Mouse (Mus musculus): ENCODE results near the gene Saa3. TPM values are rescaled to one million over a fixed set of nuclear protein-coding genes. Genes with fewer than 3 reads are reported as not detected.

The Saa3 gene
- polyA plus RNA-seq, 1 experiment, result 4.3 TPM

DNA sequence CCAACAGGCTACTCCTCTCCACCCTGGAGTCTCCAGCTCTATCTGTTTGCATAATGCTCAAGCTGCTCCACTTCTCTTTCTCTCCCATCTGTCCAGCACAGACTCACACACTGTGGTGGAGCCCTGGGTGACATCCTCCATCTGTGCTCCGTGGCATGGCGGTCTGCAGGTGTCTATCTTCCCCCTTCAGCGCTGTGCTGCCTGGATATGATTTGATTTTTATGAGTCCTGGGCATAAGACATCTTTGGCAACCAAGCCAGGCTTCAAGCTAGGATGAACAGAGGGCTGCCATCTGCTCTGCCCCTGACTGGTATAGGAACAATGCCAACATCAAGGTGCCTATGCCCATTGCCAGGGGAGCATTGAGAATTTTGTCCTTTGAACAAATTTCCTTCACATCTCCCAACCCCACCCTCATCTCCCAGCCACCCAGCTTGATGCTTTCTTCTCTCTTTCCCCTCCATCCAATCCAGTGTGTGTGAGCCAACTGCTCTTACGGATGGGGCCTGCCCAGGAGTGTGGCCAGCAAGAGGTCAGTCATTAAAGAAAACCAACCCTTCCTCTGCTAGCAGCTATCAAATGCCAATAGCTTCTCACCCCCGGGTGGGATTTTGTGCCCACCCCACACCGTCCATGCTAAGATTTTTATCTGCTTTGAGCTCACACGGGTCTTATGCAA, 3.2 kb upstream of the Saa3 start:
- H3ac ChIP-seq (ENCODE audit: control insufficient read depth, insufficient read length), result no peak overlapping the region
- no peak overlapping the region for H3K4me3 ChIP-seq
- H3K36me3 ChIP-seq (ENCODE audit: control insufficient read depth, insufficient read depth), result no peaks in the 10 kb centered on the region
- H3K4me2 ChIP-seq (ENCODE audit: low read depth), result no peak overlapping the region
- H3K79me2 ChIP-seq (ENCODE audit: control insufficient read depth, insufficient read depth), result no peaks in the 10 kb centered on the region
- no peak for TF ChIP-seq REST (IDR thresholded peaks at IDR 0.05; ENCODE audit: insufficient read depth, insufficient read length)
- TF ChIP-seq MYOD1 (IDR thresholded peaks at IDR 0.05; ENCODE audit: control insufficient read depth in 1 of 3, insufficient read length in 2 of 3, low read depth in 2 of 3), result no peak
- no peak for TF ChIP-seq CEBPB (IDR thresholded peaks at IDR 0.05; ENCODE audit: insufficient read depth, poor library complexity, severe bottlenecking)
- TF ChIP-seq POLR2A (IDR thresholded peaks at IDR 0.05; ENCODE audit: insufficient read length, low read depth), result no peak
- no peak for TF ChIP-seq POLR2AphosphoS2 (IDR thresholded peaks at IDR 0.05; ENCODE audit: insufficient read length, low read depth)
- no peak for TF ChIP-seq E2F4 (IDR thresholded peaks at IDR 0.05; ENCODE audit: insufficient read depth)
- no peak for TF ChIP-seq MYOG (IDR thresholded peaks at IDR 0.05; ENCODE audit: control insufficient read depth in 1 of 3, insufficient read depth in 1 of 3, insufficient read length in 2 of 3, low read depth in 2 of 3)
- no peaks in the 10 kb centered on the region for H3K27me3 ChIP-seq (ENCODE audit: control insufficient read depth, insufficient read depth, insufficient read length)

DNA sequence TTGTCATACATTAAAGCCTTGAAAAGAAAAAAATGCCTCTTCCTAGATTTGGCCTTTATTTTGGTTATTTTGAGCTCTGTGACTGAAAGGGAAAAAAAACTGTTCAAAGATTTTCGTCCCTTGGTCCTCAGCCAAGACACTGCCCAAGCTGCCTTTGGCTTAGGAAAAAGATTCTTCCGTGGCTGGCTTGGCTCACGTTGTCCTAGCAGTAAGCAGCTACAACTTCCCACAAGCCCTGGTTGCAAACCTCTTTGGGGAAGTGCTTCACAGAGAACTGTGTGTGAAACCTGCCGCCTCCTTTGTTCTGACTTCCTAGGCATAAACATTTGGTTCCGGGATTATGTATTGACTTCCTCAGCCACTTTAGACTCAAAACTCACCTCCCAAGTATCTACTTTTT, 1.4 kb upstream of the Saa3 start:
- Histone ChIP-seq H3ac (ENCODE audit: control insufficient read depth, insufficient read length) (no peak overlapping the region), H3K4me3 (no peak overlapping the region), H3K4me2 (ENCODE audit: low read depth) (no peak overlapping the region), H3K79me2 (ENCODE audit: control insufficient read depth, insufficient read depth) (no peaks in the 10 kb centered on the region), H3K36me3 (ENCODE audit: control insufficient read depth, insufficient read depth) (no peaks in the 10 kb centered on the region), H3K27me3 (ENCODE audit: control insufficient read depth, insufficient read depth, insufficient read length) (no peaks in the 10 kb centered on the region)
- TF ChIP-seq TCF12 (IDR thresholded peaks at IDR 0.05; ENCODE audit: insufficient read depth, poor library complexity, severe bottlenecking), result no peak

DNA sequence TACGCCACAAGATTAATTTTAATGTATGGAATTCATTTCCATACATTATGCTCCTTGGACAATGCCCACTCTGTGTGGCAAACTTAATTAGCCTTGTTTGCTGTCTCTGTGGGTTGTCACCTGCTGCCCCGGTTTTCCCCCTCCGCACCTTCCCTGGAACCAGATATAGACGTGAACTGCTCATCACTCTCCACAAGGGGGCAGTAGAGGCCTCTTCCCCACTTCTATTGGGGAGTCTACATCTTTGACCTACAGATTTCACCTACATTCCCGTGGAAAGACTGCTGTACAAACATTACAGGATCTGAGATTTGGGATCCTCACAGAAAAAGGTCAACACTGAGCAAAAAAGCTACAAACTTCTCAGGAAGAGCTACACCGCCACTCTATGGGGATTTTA, 982 bp downstream of the Saa3 start:
- no peak overlapping the region for H3K4me2 ChIP-seq (ENCODE audit: low read depth)
- H3K36me3 ChIP-seq (ENCODE audit: control insufficient read depth, insufficient read depth), result no peaks in the 10 kb centered on the region
- TF ChIP-seq POLR2A (IDR thresholded peaks at IDR 0.05; ENCODE audit: insufficient read length, low read depth), result no peak
- no peak for TF ChIP-seq CEBPB (IDR thresholded peaks at IDR 0.05; ENCODE audit: insufficient read depth, poor library complexity, severe bottlenecking)
- no peak for TF ChIP-seq MYOG (IDR thresholded peaks at IDR 0.05; ENCODE audit: control insufficient read depth in 1 of 3, insufficient read depth in 1 of 3, insufficient read length in 2 of 3, low read depth in 2 of 3)
- TF ChIP-seq MYOD1 (IDR thresholded peaks at IDR 0.05; ENCODE audit: control insufficient read depth in 1 of 3, insufficient read length in 2 of 3, low read depth in 2 of 3), result no peak
- TF ChIP-seq POLR2AphosphoS2 (IDR thresholded peaks at IDR 0.05; ENCODE audit: insufficient read length, low read depth), result no peak
- no peak for TF ChIP-seq MAX (IDR thresholded peaks at IDR 0.05; ENCODE audit: low read depth)
- no peak for TF ChIP-seq E2F4 (IDR thresholded peaks at IDR 0.05; ENCODE audit: insufficient read depth)
- TF ChIP-seq REST (IDR thresholded peaks at IDR 0.05; ENCODE audit: insufficient read depth, insufficient read length), result no peak
- no peak for TF ChIP-seq TCF12 (IDR thresholded peaks at IDR 0.05; ENCODE audit: insufficient read depth, poor library complexity, severe bottlenecking)
- no peak for TF ChIP-seq USF1 (IDR thresholded peaks at IDR 0.05; ENCODE audit: low read depth)
- peaks cover 9% of the 10 kb centered on the region for H3K79me2 ChIP-seq (ENCODE audit: control insufficient read depth, insufficient read depth)
- no peak overlapping the region for H3K4me3 ChIP-seq
- H3ac ChIP-seq (ENCODE audit: control insufficient read depth, insufficient read length), result no peak overlapping the region
- H3K27me3 ChIP-seq (ENCODE audit: control insufficient read depth, insufficient read depth, insufficient read length), result no peaks in the 10 kb centered on the region

DNA sequence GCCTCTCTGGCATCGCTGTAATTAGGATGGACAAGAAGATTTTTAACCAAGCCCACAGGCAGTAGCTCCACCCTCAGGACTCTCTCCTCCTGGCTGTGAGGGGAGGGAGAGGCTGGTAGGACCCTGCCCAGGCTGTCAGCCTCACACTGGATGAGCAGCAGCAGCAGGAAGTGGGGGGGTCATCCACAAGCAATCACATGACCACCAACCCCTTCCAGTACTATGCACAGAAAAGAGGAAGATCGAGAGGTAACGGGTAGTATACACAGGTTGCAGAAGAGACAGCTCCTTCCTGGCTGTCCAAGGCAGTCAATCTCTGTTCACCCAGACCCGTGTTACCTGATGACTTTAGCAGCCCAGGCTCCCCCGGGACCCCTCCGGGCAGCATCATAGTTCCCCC, 3.2 kb downstream of the Saa3 start:
- Histone ChIP-seq H3K27me3 (ENCODE audit: control insufficient read depth, insufficient read depth, insufficient read length) (no peaks in the 10 kb centered on the region), H3K4me2 (ENCODE audit: low read depth) (no peak overlapping the region), H3K79me2 (ENCODE audit: control insufficient read depth, insufficient read depth) (peaks cover 17% of the 10 kb centered on the region), H3ac (ENCODE audit: control insufficient read depth, insufficient read length) (no peak overlapping the region), H3K36me3 (ENCODE audit: control insufficient read depth, insufficient read depth) (peaks cover 5% of the 10 kb centered on the region), H3K4me3 (no peak overlapping the region)
- no peak for TF ChIP-seq TCF12 (IDR thresholded peaks at IDR 0.05; ENCODE audit: insufficient read depth, poor library complexity, severe bottlenecking)
- no peak for TF ChIP-seq MAX (IDR thresholded peaks at IDR 0.05; ENCODE audit: low read depth)
- TF ChIP-seq MYOD1 (IDR thresholded peaks at IDR 0.05; ENCODE audit: control insufficient read depth in 1 of 3, insufficient read length in 2 of 3, low read depth in 2 of 3), result no peak

DNA sequence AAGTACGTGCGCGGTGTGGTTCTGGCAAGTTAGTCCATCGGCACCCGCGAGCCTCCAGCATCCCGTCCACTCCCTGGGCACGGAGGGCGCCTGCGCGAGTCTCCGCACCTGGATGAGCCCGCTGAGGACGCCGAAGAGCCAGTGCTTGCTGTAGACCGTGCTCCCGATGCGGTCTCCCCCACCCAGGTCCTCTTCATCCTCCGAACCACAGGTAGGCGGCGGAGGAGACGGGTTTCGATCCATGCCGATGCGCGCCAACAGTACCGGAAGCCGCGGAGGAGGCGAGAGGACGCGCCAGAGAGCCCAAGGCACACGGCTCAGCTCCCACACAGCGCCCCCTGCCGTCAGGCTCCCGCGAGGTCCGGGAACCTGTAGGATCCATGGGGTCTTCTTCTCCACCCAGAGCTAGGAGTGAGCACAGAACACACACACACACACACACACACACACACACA, 5.1 kb downstream of the Saa3 start, which contains the start of gene Saal1:
TSS of gene Saal1 (minus strand) at position 291 of the 455 bp plus-strand sequence.
- Histone ChIP-seq H3K27me3 (ENCODE audit: control insufficient read depth, insufficient read depth, insufficient read length) (no peaks in the 10 kb centered on the region), H3K36me3 (ENCODE audit: control insufficient read depth, insufficient read depth) (peaks cover 13% of the 10 kb centered on the region), H3K4me3 (peak within 1 kb of the TSS; percentile 73), H3K79me2 (ENCODE audit: control insufficient read depth, insufficient read depth) (peaks cover 17% of the 10 kb centered on the region), H3ac (ENCODE audit: control insufficient read depth, insufficient read length) (peak within 1 kb of the TSS; percentile 12), H3K4me2 (ENCODE audit: low read depth) (peak within 1 kb of the TSS; percentile 84)
- TF ChIP-seq SRF (IDR thresholded peaks at IDR 0.05; ENCODE audit: control insufficient read depth, insufficient read length, low read depth) (no peak), MYOD1 (IDR thresholded peaks at IDR 0.05; ENCODE audit: control insufficient read depth in 1 of 3, insufficient read length in 2 of 3, low read depth in 2 of 3) (peak in 1 of 3 experiments; percentile 3), E2F4 (IDR thresholded peaks at IDR 0.05; ENCODE audit: insufficient read depth) (no peak), POLR2A (IDR thresholded peaks at IDR 0.05; ENCODE audit: insufficient read length, low read depth) (peak; percentile 84), TCF3 (IDR thresholded peaks at IDR 0.05; ENCODE audit: insufficient read length, low read depth) (no peak), POLR2AphosphoS2 (IDR thresholded peaks at IDR 0.05; ENCODE audit: insufficient read length, low read depth) (peak; percentile 85), MYOG (IDR thresholded peaks at IDR 0.05; ENCODE audit: control insufficient read depth in 1 of 3, insufficient read depth in 1 of 3, insufficient read length in 2 of 3, low read depth in 2 of 3) (peak in 1 of 3 experiments; percentile 37)

All from myocyte (in vitro differentiated cells).